Mouse (Mus musculus) cerebellum, postnatal 10 days (tissue): Measurements from ENCODE around the gene H2-M3.
"Not testable (repeated sequence)": the region's sequence is repeated elsewhere in the genome, so short reads cannot be mapped to it uniquely, and the experiment has no call there.

ENCODE experiments used
- DNase-seq, 2 experiments: peaks; one replicate each; pipeline ENCODE4 v3.0.0; 2021; ENCODE audit warnings: mixed read lengths in 2 of 2

The H2-M3 gene

DNA sequence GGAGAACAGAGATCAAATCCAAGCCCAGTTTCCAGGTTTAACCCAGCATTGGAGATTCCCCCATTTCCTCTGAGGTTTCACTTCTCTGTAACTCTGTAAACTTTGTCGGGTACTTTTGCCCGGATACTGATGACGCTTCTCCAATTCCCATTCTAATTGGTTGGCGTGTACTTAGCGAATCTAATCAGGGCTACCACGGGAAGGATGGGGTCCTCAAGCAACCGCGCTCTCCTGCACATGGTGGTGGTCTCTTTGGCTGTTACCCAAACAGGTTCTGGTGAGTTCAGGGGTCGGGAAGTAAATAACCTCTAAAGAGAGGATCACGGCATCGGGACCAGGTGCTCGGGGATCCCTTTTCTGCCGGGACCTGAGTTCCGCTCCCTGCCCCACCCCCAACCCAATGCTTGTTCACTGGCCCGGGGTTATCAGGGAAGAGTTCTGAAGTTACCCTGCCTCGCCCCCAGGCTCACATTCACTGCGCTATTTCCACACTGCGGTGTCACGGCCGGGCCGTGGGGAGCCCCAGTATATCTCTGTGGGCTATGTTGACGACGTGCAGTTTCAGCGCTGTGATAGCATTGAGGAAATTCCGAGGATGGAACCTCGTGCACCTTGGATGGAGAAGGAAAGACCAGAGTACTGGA is at the start of gene H2-M3:
H2-M3 (plus strand) TSS at position 163 of the 644 bp plus-strand sequence.
- peak; percentile 89 to 91 for DNase-seq

DNA sequence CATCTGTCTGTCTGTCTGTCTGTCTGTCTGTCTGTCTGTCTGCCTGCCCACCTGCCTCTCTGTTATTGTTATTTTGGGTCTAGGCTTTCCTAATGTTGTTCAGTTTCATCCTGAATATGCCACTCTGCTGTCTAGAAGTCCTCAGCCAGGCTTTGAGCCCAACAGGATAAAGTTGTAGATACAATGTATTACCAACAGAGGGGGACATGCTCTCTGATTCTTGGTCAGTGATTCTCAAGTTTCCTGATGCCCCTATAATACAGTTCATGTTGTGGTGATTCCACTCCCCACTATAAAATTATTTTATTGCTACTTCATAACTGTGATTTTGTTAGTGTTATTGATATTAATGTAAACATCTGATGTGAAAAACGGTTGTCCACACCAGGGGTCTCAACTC is 48.1 kb upstream of the H2-M3 start:
- DNase-seq, result no peak

DNA sequence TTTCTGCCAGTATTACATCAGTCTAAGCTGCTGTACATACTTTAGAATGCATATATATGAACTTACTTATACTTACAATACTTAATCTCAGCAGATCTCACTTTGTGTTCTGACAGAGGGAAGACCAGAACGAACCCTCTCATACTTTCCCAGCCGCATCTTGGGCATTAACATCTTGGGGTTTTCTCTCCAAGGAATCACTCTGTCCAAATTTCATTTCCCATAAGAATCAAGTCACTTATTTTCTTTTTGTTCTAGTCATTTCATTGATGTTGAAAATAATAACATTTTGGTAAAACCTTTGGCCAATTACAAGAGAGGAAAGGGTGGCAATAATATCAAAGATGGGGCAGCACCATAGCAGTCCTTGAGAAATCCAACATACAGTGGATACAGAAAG is 32.8 kb upstream of the H2-M3 start, which contains the start of gene Olfr97:
Olfr97 (minus strand) TSS at position 101 of the 400 bp plus-strand sequence.
- DNase-seq, result not testable (repeated sequence)

DNA sequence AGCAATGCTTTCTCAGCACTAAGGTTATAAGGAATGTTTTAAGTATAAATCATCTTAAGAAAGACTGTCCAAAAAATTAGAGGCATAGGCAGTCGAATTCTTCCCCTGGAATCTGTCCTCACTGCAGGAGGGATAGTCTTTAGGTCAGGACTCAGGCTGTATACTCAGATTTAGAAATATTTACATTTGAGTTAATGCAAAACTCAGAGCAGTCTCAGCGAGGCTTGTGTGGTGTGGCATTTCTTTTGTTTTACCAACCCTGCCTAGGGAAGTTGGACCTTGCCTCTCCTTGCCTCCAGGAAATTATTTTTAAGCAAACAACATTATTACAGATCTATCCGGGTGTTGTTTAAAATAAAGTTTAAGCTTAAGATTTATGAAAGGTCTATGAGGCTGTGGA is 27.8 kb upstream of the H2-M3 start:
- no peak for DNase-seq

DNA sequence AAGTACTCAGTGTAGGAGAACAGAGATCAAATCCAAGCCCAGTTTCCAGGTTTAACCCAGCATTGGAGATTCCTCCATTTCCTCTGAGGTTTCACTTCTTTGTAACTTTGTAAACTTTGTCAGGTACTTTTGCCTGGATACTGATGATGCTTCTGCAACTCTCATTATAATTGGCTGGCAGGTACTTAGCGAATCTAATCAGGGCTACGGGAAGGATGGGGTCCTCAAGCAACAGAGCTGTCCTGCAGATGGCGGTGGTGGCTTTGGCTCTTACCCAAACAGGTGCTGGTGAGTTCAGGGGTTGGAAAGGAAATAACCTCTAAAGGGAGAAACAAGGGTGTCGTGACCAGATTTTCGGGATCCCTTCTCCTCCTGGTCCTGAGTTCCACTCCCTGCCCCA is 23.3 kb upstream of the H2-M3 start:
- peak; percentile 28 to 33 for DNase-seq

DNA sequence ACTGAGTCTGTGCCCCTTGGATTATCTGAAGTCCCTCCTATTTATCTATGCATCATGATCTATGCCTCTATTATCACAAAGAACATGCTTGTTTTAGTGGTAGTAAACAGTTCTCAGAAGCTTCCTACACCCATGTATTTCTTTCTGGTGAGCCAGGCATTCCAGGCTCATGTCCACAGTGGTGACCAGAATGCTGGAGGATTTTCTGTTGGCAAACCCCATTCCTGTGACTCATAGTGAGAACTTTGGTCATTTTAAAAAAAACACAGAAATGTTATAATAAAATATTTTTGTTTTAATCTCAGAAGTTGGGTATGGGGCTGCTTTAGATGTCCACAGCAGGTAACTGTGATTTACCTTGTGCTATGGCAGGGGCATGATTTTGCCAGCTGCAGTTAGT is 20.6 kb upstream of the H2-M3 start:
- no peak for DNase-seq

DNA sequence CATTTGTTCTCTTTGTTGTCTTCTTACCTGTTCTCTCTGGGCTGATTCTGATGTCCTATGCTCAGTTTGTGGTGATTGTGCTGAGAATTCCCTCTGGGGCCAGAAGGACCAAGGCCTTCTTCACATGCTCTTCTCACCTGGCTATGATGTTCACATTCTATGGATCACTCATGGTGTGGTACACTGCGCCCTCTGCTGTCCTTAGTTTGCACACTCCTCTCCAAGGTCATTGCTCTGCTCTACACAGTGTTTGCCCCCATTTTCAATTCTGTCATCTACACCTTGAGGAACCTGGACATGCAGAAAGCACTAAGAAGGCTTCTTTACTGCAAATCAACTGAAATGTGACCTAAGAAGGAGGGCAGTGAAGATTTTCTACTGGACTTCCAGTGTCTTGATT is 19.5 kb upstream of the H2-M3 start:
- peak; percentile 23 to 32 for DNase-seq

DNA sequence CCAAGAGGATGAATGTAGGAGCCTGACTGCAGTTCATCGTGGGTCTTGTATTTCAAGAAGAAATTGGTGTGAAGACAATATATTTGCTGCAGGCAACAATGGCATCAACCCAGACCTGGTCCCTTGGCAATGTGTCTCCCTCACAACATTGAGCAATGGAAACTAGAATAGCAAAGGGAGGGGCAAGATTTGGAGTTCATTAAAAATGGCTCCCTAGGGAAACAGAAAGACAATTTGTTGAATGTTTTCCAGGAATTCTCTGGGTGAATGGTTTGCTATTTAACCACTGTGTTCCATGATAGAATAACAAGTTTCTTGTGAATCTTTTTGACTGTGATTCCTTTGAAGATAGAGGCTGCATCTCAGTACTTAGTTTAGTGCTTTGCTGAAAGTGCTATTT is 6.4 kb upstream of the H2-M3 start, which contains the start of gene Olfr98:
Olfr98 (minus strand) TSS at position 124 of the 400 bp plus-strand sequence.
- no peak for DNase-seq

DNA sequence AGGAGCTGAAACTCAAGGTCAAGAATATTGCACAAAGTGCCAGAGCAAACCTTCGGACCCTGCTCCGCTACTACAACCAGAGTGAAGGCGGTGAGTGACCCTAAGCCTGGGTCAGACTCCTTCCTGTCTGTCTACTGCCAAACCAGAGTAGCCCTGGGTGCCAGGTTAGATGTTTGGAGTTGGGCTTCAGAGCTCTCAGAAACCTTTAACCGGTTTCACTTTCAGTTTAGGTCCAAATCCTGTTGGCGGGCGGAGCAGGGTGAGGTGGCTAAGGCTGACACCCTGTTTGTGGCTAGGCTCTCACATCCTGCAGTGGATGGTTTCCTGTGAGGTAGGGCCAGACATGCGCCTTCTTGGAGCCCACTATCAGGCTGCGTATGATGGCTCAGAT is 677 bp downstream of the H2-M3 start:
- DNase-seq, result peak in 1 of 2 experiments; percentile 8

DNA sequence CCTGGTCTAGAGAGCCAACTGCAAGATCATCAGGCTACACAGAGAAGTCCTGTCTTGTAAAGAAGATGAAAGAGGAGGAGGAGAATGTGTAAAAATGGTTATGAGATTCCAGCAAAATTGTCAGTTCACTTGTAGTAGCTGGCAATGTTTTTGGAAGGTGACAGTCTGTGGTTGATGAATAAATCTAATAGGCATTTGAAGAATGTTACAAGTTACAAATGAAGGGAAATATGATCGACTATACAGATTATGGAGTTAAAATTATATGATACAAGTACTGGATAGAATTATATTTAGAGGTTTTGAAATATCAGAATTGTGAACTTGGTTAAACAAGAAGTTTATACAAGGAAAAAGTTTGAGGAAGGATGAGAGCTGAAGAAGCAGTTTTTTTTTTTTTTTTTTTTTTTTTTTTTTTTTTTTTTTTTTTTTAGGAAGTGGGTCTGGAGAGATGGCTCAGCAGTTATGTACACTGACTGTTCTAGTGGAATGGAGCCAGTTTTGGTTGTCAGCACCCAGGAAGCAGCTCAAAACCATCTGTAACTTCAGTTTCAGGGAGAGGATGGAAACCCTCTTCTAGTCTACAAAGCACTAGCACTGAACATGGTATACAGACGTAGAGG is 5.7 kb downstream of the H2-M3 start:
- no peak for DNase-seq

DNA sequence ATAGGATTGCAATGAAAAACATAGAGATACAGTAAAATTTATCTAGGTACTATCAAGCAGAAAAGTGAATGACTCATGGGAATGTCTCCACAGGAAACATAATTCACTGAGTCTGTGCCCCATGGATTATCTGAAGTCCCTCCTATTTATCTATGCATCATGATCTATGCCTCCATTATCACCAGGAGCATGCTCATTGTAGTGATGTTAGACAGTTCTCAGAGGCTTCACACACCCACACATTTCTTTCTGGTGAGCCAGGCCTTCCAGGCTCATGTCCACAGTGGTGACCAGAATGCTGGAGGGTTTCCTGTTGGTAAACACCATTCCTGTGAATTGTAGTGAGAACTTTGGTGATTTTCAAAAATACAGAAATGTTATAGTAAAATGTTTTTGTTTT is 6.6 kb downstream of the H2-M3 start:
- no peak for DNase-seq

DNA sequence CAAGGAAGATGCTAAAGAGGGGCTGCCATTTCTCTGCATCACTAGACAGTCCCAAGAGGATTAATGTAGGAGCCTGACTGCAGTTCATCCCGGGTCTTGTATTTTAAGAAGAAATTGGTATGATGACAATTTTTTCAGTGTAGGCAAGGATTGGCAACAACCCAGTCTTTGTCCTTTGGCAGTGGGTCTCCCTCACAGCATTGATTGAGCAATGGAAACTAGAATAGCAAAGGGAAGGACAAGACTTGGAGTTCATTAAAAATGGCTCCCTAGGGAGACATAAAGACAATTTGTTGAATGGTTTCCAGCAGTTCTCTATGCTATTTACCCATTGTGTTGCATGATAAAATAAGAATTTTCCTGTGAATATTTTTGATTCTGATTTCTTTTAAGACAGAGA is 10.3 kb downstream of the H2-M3 start:
- DNase-seq, result no peak

DNA sequence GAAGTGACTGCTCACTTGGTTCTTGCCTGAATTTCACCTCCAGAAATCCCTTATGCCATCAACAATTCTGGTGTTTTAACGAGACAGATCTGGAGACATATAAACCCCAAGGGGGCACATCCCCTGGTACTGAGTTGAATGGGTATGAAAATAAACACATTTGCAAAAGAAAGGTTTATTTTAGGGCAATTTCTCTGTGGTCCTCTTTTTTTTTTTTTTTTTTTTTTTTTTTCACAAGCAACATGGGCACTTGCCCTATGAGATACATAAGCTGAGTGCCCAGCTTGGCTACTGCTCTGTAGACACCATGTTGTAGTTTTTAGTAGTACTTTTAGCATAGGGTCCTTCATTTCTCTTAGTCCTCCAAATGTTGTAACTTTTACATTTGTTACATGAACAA is 13.3 kb downstream of the H2-M3 start, which contains the start of gene Olfr99:
Olfr99 (minus strand) TSS at position 101 of the 400 bp plus-strand sequence.
- no peak for DNase-seq

DNA sequence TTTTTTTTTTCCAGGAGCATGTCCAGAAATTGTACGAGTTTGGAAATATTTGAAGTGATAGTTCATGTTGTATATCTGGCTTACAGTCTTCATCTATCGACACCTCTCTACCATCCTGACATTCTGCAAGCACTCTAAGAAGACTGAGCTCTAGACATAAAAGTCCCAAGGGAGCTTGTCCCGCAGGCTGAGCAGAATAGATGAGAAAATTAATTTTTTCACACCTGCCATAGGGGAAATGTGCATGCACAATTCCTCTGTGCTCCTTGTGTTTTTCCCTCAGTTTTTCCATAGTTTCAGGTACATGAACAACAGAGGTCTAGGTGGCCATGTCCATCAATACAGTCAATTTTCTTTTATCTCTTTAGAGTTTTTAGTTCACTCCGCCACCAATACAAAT is 34.2 kb downstream of the H2-M3 start, which contains the start of gene Olfr101:
Olfr101 (minus strand) TSS at position 101 of the 400 bp plus-strand sequence.
- DNase-seq, result no peak

DNA sequence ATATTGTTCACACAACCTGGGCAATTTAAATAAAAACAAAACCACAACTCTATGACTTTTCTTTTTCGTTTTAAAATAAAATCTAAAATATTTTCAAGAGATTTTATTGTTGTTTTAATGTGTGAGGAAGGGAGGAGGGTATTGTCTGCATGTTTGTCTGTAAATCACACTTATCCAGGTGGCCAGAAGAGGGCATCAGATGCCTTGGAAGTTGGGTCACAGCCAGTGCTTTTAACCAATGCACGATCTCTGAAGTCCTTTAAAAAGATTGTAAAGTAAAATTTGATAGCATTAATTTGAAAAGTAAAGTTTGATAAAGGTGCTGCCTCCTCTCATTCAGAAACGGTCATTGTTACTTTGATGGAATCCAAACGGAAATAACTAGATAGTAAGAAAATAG is 38.5 kb downstream of the H2-M3 start:
- peak; percentile 1 to 4 for DNase-seq

DNA sequence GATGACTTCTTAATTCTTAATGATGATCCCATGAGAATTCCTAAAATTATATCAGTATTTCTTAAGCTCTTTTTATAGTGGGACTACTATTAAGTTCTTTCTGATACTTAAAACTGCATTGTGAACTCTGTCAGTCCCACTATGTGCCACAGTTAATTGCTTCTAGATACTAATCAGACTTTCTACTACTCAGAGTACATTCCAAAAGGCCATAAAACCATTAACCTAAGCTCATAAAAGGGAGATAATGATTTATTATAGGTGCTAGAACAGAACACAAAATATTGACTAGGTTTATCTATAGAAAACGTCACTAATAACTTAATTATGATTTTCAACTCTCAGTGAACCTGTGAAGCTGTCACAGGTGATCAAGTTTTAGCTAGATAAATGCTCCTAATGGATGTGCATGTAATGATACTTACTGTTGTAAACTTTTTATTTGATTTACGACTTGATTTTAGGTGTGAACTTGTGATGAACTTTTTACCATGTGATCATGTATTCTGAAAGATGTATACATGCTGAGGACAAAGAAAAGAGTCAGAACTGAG is 40.2 kb downstream of the H2-M3 start:
- no peak for DNase-seq

DNA sequence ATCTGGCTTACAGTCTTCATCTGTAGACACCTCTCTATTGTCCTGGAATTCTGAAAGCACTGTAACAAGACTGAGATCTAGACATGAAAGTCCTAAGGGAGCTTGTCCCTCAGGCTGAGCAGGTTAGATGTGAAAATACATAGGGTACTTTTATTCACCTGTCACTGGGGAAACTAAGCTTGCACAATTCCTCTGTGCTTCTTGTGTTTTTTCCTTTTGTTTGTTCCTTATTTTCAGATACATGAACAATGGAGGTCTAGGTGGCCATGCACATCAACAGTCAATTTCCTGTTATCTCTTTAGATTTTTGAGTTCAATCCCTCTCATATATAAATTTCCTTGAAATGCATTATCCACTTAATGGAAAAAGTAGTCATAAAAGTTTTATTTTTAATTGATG is 46.9 kb downstream of the H2-M3 start, which contains the start of gene Olfr102:
Olfr102 (minus strand) TSS at position 101 of the 400 bp plus-strand sequence.
- no peak for DNase-seq
